Mouse (Mus musculus) stomach, embryonic 14.5 days (tissue): ENCODE measurements at regions not wholly inside any gene's neighbourhood (a gene's known extent, or its start where the extent isn't known, plus 50 kb on each side); places are given as distances from the start of the nearest gene placed in this dataset.

Source experiments
- ATAC-seq: fragments of 200-750 bp; cut with Nextera tagmentation; 2 replicates; pipeline ENCODE4 v1.8.0; 2017; ENCODE audit warnings: low read depth, moderate TSS enrichment; ENCODE audit not compliant: insufficient number of reproducible peaks, insufficient read depth, low FRiP score
- H3K27ac ChIP-seq: fragments of 300-500 bp; sonication (generic); 2 replicates; pipeline ENCODE4 v1.5.1; 2014; ENCODE audit warnings: mild to moderate bottlenecking, low read length, moderate library complexity, mixed read lengths
- H3K27me3 ChIP-seq: fragments of 300-500 bp; sonication (generic); 2 replicates; pipeline ENCODE4 v1.6.1; 2014; ENCODE audit warnings: low read length, control low read depth, mixed read lengths; ENCODE audit not compliant: control insufficient read depth, insufficient read depth
- H3K36me3 ChIP-seq: fragments of 300-500 bp; sonication (generic); 2 replicates; pipeline ENCODE4 v1.6.1; 2014; ENCODE audit warnings: mild to moderate bottlenecking, control low read depth, low read length, moderate library complexity, mixed read lengths; ENCODE audit not compliant: control insufficient read depth, insufficient read depth
- H3K4me1 ChIP-seq: fragments of 300-500 bp; sonication (generic); 2 replicates; pipeline ENCODE4 v1.6.1; 2014; ENCODE audit warnings: low read length, control low read depth, mixed read lengths; ENCODE audit not compliant: control insufficient read depth, insufficient read depth
- H3K4me2 ChIP-seq: fragments of 300-500 bp; sonication (generic); replicated peaks from 2 replicates; pipeline ENCODE4 v1.6.1; 2014; ENCODE audit warnings: low read depth, low read length, control low read depth
- H3K4me3 ChIP-seq: fragments of 300-500 bp; sonication (generic); 2 replicates; pipeline ENCODE4 v1.5.1; 2014; ENCODE audit warnings: low read depth, low read length, control low read depth
- H3K9ac ChIP-seq: fragments of 300-500 bp; sonication (generic); replicated peaks from 2 replicates; pipeline ENCODE4 v1.6.1; 2014; ENCODE audit warnings: low read depth, mild to moderate bottlenecking, control low read depth, low read length, moderate library complexity, mixed read lengths
- H3K9me3 ChIP-seq: fragments of 300-500 bp; sonication (generic); 2 replicates; pipeline ENCODE4 v1.6.1; 2016; ENCODE audit warnings: low read depth, low read length, control low read depth; ENCODE audit not compliant: control insufficient read depth
- WGBS: fragments of 180-500 bp; shearing (Covaris S2); extraction: QIAGEN DNeasy Blood & Tissue Kit; methylation state at CpG from one replicate; pipeline ENCODE4 v1.1.7; 2014; 5-methylcytosine and 5-hydroxymethylcytosine counted together

DNA sequence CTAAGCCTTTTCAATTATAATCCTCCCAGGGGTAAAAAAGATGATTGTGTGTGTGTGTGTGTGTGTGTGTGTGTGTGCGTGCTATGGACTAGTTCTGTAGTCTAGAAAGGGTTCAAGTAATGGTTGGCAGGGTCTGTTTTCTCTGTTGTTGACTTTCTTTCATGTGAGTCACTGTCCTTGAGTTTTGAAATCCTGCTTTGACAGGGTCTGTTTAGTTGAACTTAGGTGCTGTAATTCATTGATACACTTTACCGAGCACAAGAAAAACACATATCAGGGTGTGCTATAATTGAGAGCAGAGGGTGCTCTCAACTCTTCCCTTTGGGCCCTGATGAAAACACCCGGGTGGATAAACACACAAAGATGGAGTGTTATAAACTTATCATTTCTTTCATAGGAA lies 132.7 kb upstream of the Tab2 start:
- Histone ChIP-seq H3K27ac (no peak overlapping the region), H3K36me3 (no peaks in the 10 kb centered on the region), H3K27me3 (no peaks in the 10 kb centered on the region), H3K4me2 (no peak overlapping the region), H3K4me1 (0 out of 2 replicates have a peak, but pooled peaks cover 2% of the 10 kb centered on the region), H3K9me3 (no peaks in the 10 kb centered on the region), H3K4me3 (no peak overlapping the region), H3K9ac (no peak overlapping the region)
- no peak for ATAC-seq
- 81% methylated on average over 3 of the region's 3 CpGs for WGBS

DNA sequence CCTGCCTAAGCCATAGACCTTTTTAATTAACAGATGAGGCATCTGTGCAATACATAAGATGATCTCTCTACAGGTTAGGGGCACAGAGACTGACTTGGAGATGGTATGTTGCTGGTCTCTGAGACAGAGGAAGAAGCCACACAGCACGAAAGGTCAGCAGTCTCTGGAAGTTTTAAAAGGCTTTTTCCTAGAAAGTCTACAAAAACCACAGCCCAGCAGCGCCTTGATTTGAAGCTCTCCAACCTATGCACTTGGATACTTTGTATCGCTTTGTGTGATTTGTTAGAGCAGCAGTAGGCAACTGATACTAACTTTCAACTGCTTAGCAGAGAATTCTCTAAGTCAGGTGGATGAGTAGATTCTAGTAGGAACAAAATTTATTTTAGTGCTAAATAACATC lies 132.3 kb upstream of the Tab2 start:
- 88% methylated on average over 3 of the region's 3 CpGs for WGBS
- Histone ChIP-seq H3K27ac (no peak overlapping the region), H3K36me3 (no peaks in the 10 kb centered on the region), H3K9ac (no peak overlapping the region), H3K27me3 (no peaks in the 10 kb centered on the region), H3K4me1 (0 out of 2 replicates have a peak, but pooled peaks cover 2% of the 10 kb centered on the region), H3K9me3 (no peaks in the 10 kb centered on the region), H3K4me2 (no peak overlapping the region), H3K4me3 (no peak overlapping the region)
- ATAC-seq = no peak

DNA sequence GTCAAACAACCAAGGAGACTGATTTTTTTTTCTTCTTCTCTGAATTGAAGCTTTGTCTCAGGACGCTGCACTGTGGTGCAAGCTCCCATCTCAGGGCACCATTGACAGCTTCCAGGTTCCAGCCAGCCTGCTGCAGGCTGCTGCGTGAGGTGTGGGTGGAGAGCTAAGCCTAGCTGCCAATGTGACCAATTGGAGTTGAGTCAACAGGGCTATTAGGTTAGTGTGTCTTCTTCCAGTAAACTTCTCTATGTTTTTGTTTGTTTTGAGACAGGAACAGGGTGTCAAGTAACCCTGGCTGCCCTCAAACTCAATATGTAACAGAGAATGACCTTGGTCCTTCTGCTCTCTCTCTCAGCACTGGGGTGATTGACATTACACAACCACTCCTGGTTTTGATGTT lies 131.1 kb upstream of the Tab2 start:
- Histone ChIP-seq H3K4me1 (0 out of 2 replicates have a peak, but pooled peaks cover 2% of the 10 kb centered on the region), H3K4me2 (0 out of 2 replicates have a peak overlapping the region, but pooled peaks have one; percentile 2), H3K9me3 (no peaks in the 10 kb centered on the region), H3K36me3 (no peaks in the 10 kb centered on the region), H3K4me3 (no peak overlapping the region), H3K27ac (no peak overlapping the region), H3K9ac (no peak overlapping the region), H3K27me3 (no peaks in the 10 kb centered on the region)
- no peak for ATAC-seq
- WGBS = 34% methylated on average over 2 of the region's 2 CpGs

DNA sequence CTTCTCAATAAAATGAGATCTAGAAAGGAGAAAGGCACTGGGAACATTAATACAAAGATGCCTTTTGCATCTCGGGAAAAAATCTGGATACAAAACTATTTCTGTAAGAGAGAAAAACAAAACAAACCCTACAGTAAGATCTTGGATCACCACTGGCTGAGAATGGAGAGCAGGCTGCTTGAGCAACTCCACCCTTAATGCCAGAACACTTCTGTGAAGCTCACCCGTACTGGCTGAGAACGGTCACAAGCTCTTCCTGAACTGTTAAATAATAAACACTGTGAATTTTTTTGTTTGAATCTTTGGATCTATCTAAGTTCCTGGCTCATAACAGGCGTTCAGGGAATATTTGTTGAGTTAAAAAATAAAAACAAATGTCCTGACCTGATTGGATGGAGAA lies 130.4 kb upstream of the Tab2 start:
- ATAC-seq = no peak
- H3K4me2 ChIP-seq = no peak overlapping the region
- H3K27ac ChIP-seq = no peak overlapping the region
- H3K36me3 ChIP-seq = no peaks in the 10 kb centered on the region
- no peak overlapping the region for H3K4me3 ChIP-seq
- H3K9ac ChIP-seq = no peak overlapping the region
- H3K9me3 ChIP-seq = no peaks in the 10 kb centered on the region
- H3K4me1 ChIP-seq = 0 out of 2 replicates have a peak, but pooled peaks cover 2% of the 10 kb centered on the region
- WGBS = 53% methylated on average over 4 of the region's 4 CpGs
- no peaks in the 10 kb centered on the region for H3K27me3 ChIP-seq

DNA sequence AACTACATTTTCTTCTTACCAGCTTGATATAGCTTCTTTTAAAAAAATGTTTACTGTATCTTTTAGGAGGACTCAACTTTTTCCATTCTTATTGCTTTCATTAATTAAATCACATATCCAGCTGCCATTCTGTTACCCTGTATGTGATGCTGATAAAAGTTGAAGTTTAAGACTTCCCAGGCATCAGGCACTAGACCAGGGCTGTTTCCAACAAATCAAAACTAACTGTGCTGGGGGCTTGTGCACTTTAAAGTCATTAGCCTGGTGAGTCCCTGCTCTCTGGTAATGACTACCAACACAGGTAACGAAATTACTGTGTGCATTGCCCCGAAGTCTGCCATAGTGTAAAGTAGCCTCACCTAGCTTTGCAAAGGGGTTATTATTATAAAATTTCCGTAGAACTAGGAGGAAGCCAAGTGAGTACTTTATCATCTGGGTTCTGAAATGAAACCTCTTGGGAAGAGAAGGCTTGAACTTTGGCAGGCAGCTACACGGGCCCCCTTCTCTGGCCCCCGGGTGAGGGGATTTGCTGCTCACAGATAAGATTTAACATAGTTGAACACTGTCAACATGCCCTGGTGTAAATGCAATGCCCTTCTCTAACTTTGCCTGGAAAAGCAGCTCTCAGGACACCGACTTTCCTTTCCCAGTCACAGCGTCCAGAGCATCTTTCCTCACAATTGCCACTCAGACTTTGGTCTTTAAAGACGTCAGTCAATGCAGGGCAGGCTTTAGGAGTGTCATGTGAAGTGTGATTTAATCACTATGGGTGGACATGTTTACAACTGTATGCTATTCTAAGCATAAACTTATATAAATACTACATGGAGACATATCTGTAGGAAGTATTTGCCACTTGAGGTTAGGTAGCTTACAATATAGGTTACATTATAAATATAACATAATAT lies 122.1 kb upstream of the Tab2 start:
- Histone ChIP-seq H3K9me3 (no peaks in the 10 kb centered on the region), H3K4me1 (no peaks in the 10 kb centered on the region), H3K4me3 (no peak overlapping the region), H3K36me3 (no peaks in the 10 kb centered on the region), H3K27ac (no peak overlapping the region), H3K4me2 (no peak overlapping the region), H3K9ac (no peak overlapping the region), H3K27me3 (no peaks in the 10 kb centered on the region)
- WGBS = 51% methylated on average over 8 of the region's 8 CpGs
- no peak for ATAC-seq

DNA sequence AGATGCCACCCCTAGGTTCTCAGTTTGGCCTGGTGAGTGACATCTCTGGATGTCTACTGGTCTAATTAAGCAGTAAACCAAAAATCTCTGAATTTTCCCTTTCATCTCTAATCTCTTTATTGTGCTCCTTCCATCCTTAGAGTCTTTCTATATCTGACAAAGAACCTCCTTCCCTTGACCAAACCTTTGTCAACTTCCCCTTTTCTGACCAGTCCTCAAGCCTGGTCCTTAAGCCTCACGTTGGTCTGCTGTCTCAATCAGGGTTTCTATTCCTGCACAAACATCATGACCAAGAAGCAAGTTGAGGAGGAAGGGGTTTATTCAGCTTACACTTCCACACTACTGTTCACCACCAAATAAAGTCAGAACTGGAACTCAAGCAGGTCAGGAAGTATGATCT lies 116.4 kb upstream of the Tab2 start:
- H3K27me3 ChIP-seq = no peaks in the 10 kb centered on the region
- H3K27ac ChIP-seq = no peak overlapping the region
- H3K4me3 ChIP-seq = no peak overlapping the region
- WGBS = 68% methylated on average over 1 of the region's 1 CpGs
- H3K4me2 ChIP-seq = no peak overlapping the region
- no peak overlapping the region for H3K9ac ChIP-seq
- H3K4me1 ChIP-seq = no peaks in the 10 kb centered on the region
- H3K9me3 ChIP-seq = no peaks in the 10 kb centered on the region
- H3K36me3 ChIP-seq = no peaks in the 10 kb centered on the region
- ATAC-seq = no peak

DNA sequence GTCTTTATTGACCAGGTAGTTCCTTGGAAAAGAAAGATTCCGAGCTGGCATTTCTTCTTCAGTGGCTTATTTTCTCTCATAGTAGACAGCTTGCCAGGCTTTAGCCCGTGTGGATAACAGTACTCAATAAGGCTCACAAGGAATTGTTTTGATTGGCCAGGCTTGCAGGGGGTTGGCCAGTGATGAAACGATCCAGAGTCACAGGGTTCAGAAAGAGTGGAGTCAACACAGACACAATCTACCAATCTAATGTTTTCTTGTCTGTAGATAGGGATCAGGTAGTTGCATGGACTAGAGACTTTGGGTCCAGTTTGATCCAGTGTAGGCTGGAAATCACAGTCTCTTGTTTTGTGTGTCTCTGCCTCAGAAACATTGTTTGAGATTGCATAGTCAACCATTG lies 115.8 kb upstream of the Tab2 start:
- no peaks in the 10 kb centered on the region for H3K9me3 ChIP-seq
- ATAC-seq = no peak
- no peak overlapping the region for H3K9ac ChIP-seq
- 75% methylated on average over 3 of the region's 3 CpGs for WGBS
- no peak overlapping the region for H3K4me3 ChIP-seq
- no peaks in the 10 kb centered on the region for H3K36me3 ChIP-seq
- H3K4me1 ChIP-seq = no peaks in the 10 kb centered on the region
- no peaks in the 10 kb centered on the region for H3K27me3 ChIP-seq
- no peak overlapping the region for H3K27ac ChIP-seq
- H3K4me2 ChIP-seq = no peak overlapping the region

DNA sequence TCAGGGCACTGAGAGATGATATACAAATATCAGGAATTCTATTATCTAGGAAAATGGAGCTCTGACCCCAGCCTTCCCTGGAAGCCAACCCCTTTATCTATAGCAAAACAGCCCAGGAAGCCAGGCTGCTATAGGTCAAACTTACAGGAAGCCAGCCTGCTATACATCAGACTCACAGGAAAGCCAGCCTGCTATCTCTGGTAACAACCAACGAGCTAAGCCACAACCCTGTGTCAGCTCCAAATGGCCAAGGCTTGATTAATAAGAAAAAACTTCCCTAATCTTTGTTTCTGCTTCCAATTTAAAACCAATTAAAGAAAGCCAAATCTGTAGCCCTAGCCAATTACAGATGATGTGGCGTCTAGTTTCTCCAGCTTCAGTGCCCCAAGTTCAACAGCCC lies 114.4 kb upstream of the Tab2 start:
- 24% methylated on average over 2 of the region's 2 CpGs for WGBS
- ATAC-seq = no peak

DNA sequence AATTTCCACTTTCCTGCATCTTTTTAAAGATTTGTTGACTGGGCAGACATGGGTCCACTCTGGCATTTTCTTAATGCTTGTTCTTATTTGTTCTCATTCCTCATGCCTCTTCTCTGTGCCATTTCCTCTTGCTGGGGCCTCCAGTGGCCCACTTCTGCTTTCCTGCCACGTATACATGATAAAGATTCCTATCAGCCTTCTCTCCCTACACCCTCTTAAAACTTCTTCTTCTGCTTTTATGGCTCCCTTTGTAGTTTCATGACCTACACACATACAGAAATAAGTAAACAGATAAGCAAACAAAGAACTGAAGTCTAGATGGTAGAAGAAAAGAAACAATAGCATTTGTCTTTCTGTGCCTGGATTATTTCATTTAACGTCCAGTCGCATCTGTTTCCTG lies 110.9 kb upstream of the Tab2 start:
- 72% methylated on average over 3 of the region's 3 CpGs for WGBS
- no peaks in the 10 kb centered on the region for H3K27me3 ChIP-seq
- H3K9ac ChIP-seq = no peak overlapping the region
- no peak for ATAC-seq
- no peaks in the 10 kb centered on the region for H3K9me3 ChIP-seq
- H3K4me1 ChIP-seq = no peaks in the 10 kb centered on the region
- no peak overlapping the region for H3K4me3 ChIP-seq
- H3K27ac ChIP-seq = no peak overlapping the region
- no peak overlapping the region for H3K4me2 ChIP-seq
- H3K36me3 ChIP-seq = no peaks in the 10 kb centered on the region

More for the DNA sequence above, 114.4 kb upstream of the Tab2 start:
- Histone ChIP-seq H3K27me3 (no peaks in the 10 kb centered on the region), H3K4me2 (no peak overlapping the region), H3K4me1 (no peaks in the 10 kb centered on the region), H3K9me3 (no peaks in the 10 kb centered on the region), H3K4me3 (no peak overlapping the region), H3K9ac (no peak overlapping the region), H3K27ac (no peak overlapping the region), H3K36me3 (no peaks in the 10 kb centered on the region)
